Mouse (Mus musculus) neural tube, embryonic 15.5 days (tissue): ENCODE results near the gene 4930402F06Rik. TPM values are rescaled to one million over a fixed set of nuclear protein-coding genes. Genes with fewer than 3 reads are reported as not detected.

ENCODE experiments used
- polyA plus RNA-seq: library from polyadenylated mRNA; unstranded; fragments of >200 nt; fragmentation: Nextera tagmentation; extraction: Ambion mirVana; gene quantifications from 2 replicates; pipeline ENCODE4 v1.2.1, GENCODE M21; 2015

Gene 4930402F06Rik
- polyA plus RNA-seq, 1 experiment from 2014 or later: not detected

Other genes starting within 250 kb of the 4930402F06Rik start
- gene Rab14, start 196.1 kb downstream of the 4930402F06Rik start, polyA plus RNA-seq: 421 and 449 TPM in 2 replicates
- 38.4 and 59.2 TPM in 2 replicates for gene Gsn, start 140.8 kb downstream of the 4930402F06Rik start, polyA plus RNA-seq
- gene Stom, start 60.2 kb downstream of the 4930402F06Rik start, polyA plus RNA-seq: 17.6 and 27.4 TPM in 2 replicates
- gene 4930568D16Rik, start 29.4 kb downstream of the 4930402F06Rik start, polyA plus RNA-seq: not detected in 2 replicates
- 7.4 and 14.2 TPM in 2 replicates for gene Ggta1, start 66.1 kb upstream of the 4930402F06Rik start, polyA plus RNA-seq
- gene Dab2ip, start 161.1 kb upstream of the 4930402F06Rik start, polyA plus RNA-seq: 51.5 and 62.4 TPM in 2 replicates